Mouse (Mus musculus) heart, adult 8-10 months (tissue): ENCODE measurements around the gene Cpm. TPM values are rescaled to one million over a fixed set of nuclear protein-coding genes. Genes with fewer than 3 reads are reported as not detected.

Experiments
- DNase-seq: peaks from one replicate; pipeline ENCODE4 v3.0.0; 2022; ENCODE audit warnings: low spot score
- total RNA-seq, 4 experiments: library from RNA; stranded (reverse); gene quantifications; 2 replicates each; pipeline ENCODE4 v1.2.4; 2022

Cpm gene
- total RNA-seq, 4 experiments from 2014 or later: 2.8 to 3.8 (median 3.4) TPM

- DNase-seq: no peak
Measured at GRCm38 (mm10) chr10:117663056-117663864, 34.0 kb downstream of the Cpm start.

DNA sequence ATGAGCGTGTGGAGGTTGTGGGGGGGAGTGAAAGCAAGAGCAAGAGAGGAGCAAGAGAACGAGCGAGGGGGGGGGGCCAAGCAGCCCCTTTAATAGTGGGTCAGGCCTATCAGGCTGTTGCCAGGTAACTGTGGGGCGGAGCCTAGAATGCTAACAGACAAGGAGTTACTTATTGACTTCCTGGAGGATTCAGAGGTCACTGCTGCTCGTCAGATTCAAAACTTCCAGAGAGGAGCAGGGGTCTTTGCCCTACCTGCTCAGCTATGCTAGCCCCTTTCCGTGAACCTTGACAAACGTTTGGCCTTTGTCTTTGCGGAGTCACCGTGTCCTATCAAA lies 34.5 kb downstream of the Cpm start:
- DNase-seq: no peak

DNA sequence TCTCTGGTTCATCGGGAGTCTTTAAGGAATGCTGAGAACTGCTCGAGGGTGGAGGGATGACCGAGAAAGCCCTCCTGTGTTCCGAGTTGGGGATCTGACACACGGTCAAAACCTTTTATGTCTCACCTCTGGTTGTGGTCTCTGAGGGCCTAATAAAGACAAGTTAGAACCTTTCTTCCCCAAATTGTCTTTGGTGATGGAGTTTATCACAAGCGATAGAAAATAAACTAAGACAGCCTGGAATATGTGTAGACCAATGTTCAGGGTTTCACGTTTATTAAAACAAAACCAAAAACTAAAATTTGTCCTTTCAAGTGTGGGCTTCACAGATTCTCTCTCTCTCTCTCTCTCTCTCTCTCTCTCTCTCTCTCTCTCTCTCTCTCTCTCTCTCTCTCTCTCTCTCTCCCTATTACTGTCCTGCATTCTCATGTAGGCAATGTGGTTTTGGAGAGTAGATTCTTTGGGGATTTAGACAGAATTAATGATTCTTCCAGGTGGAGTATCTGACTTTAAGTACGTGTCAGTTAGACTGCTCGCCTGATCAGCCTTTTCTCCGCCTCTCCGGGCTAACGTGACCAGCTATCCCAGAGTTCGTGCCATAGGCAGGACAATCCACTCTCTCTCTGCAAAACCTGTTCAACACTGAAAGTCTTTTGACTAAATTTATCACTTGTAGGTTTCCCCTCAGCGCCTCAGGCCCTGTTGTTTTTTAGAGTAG lies 35.1 kb downstream of the Cpm start:
- DNase-seq: no peak

DNA sequence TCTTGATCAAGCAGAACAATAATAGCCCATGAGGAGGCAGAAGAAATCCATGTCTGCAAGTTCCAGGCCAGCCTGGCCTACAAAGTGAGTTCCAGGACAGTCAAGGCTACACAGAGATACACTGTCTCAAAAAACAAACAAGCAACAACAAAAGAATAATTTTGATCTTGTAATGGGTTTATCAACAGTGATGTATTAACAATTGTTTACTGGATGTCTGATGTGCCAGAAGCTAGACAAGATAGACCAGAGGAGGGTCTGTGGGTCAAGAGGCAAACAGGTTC lies 35.6 kb downstream of the Cpm start:
- DNase-seq: no peak

GRCm38 (mm10) chr10:117665376-117666275 lies 36.3 kb downstream of the Cpm start:
- DNase-seq: no peak

DNA sequence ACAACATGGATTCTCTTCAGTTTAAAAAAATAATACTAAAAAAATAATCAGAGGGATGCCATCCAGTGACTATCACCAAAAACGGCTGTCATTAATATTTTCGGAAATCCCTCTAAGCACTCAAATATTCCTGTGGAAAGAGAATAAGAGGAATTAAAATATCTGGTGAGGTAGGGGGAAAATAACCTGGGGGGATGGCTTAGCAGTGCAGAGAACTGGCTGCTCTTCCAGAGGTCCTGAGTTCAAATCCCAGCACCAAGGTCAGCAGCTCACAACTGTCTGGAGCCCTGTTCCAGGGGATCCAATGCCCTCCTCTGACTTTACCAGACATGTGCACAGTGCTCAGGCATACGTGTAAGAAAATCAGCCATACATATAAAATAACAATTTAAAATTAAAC lies 37.1 kb downstream of the Cpm start:
- DNase-seq: no peak

GRCm38 (mm10) chr10:117666947-117667630 lies 37.8 kb downstream of the Cpm start:
- no peak for DNase-seq

DNA sequence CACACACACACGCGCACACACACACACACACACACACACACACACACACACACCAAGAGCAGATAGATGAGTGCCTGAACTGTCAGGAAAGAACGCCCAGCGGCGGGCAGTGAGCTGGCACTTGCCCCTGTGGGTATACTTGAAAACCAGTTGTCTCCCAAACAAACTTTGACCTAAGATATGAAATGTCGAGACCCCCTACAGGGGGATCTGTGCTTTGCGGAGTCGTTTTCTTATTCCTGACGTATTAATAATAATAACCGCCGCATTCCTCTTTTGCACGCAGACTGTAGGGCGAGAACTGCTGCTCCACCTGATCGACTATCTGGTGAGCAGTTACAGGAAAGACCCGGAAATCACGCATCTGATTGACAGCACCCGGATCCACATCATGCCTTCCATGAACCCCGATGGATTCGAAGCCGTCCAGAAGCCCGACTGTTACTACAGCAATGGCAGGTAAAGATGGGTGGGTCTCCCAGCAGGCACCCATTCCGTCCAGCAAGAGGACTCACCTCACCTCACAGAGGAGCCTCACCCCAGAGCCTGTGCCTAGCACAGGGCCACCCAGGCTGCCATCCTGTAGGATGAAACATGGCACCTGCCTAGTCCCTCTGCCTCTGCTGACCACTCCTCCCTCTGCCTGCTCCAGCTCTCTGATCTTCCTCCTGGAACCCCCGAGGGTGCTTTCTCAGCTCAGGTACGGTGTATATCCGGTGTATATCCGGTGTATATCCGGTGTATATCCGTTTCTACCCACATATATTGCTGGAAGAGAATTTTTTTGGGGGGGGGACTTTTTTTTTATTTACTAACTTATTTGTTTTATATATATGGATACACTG lies 38.6 kb downstream of the Cpm start:
- DNase-seq: no peak

DNA sequence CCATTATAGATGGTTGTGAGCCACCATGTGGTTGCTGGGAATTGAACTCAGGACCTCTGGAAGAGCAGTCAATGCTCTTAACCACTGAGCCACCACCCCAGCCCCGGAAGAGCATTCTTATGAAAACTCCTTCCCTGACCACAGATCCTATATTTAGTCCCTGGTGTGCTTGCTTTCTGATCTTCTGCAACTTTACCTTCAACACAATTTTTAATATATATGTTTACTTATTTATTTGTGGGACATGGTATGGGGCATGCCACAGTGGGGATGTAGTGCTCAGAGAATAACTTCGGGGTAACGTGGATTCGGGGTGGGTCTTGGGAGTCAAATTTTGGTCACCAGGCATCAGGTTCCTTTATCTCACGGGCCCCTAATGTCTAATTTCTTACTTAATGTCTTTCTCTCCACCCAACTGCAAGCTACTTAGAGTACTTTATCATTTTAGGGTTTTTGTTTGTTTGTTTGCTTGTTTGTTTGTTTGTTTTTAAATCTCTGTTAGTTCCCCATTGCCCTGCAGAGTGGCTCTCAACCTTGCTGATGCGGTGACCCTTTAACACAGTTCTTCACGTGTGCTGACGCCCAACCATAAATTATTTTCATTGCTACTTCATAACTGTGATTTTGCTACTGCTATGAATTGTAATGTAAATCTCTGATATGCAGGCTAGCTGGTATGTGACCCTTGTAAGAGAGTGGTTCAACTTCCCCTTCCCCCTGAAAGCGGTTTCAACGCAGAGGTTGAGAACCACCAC lies 39.4 kb downstream of the Cpm start:
- DNase-seq: no peak

GRCm38 (mm10) chr10:117669449-117670090 lies 40.3 kb downstream of the Cpm start:
- no peak for DNase-seq

DNA sequence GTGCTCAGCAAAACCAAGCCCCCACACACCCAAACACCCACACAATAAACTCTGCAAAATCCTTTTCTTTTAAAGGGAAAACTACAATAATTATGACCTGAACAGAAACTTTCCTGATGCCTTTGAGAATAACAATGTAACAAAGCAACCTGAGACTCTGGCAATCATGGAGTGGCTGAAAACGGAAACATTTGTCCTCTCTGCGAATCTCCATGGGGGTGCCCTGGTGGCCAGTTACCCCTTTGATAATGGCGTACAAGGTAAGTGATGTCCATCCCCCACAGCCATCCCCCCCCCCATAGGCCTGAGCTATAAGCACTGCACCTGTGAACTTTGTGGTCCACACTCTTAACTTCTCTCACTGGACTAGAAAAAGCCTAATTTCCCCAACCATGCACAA lies 40.8 kb downstream of the Cpm start:
- no peak for DNase-seq

DNA sequence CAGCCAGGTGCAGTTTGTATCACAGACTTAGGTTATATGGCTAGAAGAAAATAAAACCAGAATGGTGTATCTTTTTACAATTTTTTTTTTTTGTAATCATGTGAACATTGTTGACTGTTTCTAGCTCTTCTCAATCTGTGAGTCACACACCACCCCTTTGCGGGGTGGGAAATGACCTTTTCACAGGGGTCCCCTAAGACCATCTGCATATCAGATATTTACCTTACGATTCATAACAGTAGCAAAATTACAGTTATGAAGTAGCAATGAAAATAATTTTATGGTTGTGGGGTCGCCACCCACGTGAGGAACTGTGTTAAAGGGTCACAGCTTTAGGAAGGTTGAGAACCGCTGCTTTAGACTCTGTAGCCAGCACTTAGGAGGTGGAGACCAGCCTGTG lies 41.5 kb downstream of the Cpm start:
- DNase-seq: no peak

DNA sequence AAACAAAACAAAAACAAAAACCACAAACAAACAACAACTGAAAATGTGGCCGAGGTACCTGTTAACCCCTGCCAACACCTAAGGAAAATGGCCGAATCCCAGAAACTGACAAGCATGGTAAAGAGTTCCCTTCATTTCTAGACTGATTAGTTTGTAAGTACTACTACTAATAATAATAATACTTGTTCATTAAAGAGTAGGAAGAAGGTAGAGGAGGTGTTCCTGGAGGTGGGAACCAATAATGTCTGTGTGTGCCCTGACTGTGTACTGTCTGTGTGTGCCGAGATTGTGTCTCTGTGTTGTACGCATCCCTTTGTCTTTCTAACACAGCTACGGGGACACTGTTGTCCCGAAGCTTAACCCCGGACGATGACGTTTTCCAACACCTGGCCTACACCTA lies 42.0 kb downstream of the Cpm start:
- no peak for DNase-seq

DNA sequence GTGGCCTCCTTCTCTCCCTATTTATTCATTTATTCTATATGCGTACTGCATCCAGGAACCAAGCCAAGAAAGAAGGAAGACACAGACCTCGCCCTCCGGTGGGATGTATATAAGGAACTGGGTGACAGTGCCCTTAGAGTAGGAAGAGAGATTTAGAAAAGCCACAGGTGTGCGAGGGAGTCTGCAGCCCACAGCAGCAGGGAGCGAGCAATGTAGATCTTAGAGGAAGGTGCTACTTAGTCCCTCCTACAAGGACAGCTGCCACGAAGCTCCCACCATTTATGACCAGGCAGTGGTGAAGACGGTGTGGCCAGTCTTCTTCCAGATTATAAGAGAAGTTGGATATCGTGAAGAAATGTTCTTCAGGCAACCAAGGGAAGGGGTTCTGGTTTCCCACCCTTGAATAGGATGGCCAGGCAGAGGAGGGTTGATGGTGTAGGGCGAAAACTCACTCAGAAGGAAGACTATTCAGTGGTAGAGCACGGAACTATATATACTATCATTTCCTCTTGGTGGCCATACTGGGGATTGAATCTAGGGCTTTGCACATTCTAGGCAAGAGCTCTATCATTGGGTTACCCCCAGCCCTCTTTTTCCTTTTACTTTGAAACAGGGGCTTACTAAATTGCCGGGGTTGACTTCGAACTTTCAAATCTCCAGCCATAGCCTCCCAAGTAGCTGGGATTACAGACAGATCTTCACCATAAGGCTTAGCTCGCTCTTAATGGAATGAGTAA lies 42.8 kb downstream of the Cpm start:
- no peak for DNase-seq

DNA sequence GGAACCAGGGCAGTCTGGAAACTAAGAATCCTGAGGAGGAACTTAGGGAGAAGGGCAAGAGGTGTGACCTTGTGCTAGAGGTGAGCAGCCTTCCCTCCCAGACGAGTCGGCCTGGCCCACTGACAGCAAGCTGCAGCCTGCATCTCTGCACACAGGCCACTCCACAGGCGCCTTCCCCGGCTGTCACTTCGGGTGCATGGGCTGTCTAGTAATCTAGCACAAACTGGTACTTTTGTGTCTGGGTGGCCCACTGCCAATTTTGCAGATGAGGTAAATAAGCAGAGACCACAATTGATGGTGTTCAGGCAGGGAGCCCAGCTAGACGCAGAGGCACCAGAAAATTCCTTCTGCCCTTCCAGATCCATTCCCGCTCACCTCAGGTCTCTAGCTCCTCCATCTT lies 43.4 kb downstream of the Cpm start:
- DNase-seq: no peak

DNA sequence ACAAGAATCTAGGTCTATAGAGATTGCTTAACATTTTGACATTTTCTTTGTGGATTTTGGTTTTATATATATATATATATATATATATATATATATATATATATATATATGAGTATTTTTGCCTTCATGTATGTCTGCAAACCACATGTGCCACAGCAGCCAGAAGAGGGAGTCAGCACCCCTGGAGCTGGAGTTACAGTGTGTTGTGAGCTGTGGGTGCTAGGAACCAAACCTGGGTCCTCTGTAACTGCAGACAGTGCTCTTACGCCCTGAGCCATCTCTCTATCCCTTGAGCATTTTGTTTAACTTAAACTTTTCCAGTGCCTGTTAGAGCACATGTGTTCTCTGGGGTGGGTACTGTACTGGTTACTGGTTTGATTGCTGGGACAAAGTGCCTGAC lies 44.6 kb downstream of the Cpm start:
- no peak for DNase-seq

DNA sequence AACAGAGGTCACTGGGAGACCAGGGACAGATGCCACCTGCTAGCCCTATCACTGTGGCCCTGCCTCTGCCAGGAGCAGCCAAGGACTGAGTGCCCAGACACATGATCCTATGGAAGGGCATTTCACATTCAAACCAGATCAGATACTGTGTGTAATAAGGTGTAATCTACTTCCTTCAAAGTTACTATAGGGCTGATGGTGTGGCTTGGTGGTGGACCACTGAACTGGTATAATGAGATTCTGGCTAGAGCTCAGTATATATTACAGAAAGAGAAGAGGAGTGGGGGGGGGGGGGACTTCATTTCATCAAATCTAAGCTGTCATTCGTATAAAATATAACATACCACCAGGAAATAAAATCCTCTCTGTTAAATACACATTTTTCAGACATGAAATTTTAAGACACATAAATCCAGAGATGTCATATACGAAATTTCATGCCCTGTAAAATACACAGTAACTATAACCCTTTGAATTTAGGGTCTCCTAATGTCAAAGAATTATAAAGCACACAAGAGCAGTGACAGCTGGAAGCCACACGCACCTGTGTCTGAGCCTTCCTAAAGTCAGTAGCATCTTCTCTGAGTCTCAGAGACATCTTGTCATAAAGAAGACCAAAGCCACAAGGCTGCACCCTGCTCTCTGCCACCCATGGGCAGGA lies 45.2 kb downstream of the Cpm start:
- DNase-seq: no peak
